Comparison of ENCODE assay signal across 8 mouse cellular contexts in genomic region chr11:101466552-101466950, GRCm38 (mm10). TPM values are rescaled to one million over a fixed set of nuclear protein-coding genes. Genes with fewer than 3 reads are reported as not detected.
A peak's percentile ranks its signal among the peaks of the same experiment; 100 is the strongest.
DNase-seq lines count a peak whose midpoint lies in the region; ATAC-seq and TF ChIP-seq lines count a peak whose summit lies in the region.
"Not testable (repeated sequence)": the region's sequence is repeated elsewhere in the genome, so short reads cannot be mapped to it uniquely, and the experiment has no call there.

No protein-coding gene starts in this region.

- not testable (repeated sequence) for ATAC-seq in forebrain, embryonic 13.5 days; heart, embryonic 14.5 days (ENCODE audit: insufficient number of reproducible peaks, insufficient read depth, low FRiP score, low read depth); intestine, embryonic 14.5 days (replicated peaks; ENCODE audit: low FRiP score, low TSS enrichment, low read depth); limb, embryonic 13.5 days (ENCODE audit: low FRiP score, low read depth); lung, embryonic 16.5 days (ENCODE audit: low read depth)

- H3K79me2 ChIP-seq in myocyte (ENCODE audit: control insufficient read depth, insufficient read depth) = peaks cover 20% of the 10 kb centered on the region

- DNase-seq in A20 (ENCODE audit: low read depth, low spot score) = peak; percentile 32
- DNase-seq in intestine, embryonic 14.5 days (ENCODE audit: low spot score) = not testable (repeated sequence)

- peak overlapping the region; percentile 54 for H3ac ChIP-seq in myocyte (ENCODE audit: control insufficient read depth, insufficient read length)

- WGBS in forebrain, embryonic 13.5 days = 64% methylated on average over 5 of the region's 5 CpGs
- 41% methylated on average over 5 of the region's 5 CpGs for WGBS in heart, embryonic 14.5 days
- WGBS in intestine, embryonic 14.5 days = 54% methylated on average over 5 of the region's 5 CpGs
- WGBS in limb, embryonic 13.5 days = 54% methylated on average over 5 of the region's 5 CpGs
- 52% methylated on average over 5 of the region's 5 CpGs for WGBS in lung, embryonic 16.5 days

- TF ChIP-seq POLR2A in cortical plate, adult 2 months (IDR thresholded peaks at IDR 0.05; ENCODE audit: extremely low read depth, insufficient read depth, low read length); myocyte (IDR thresholded peaks at IDR 0.05; ENCODE audit: insufficient read length, low read depth): not testable (repeated sequence)

- peaks cover 27% of the 10 kb centered on the region for H3K36me3 ChIP-seq in forebrain, embryonic 13.5 days (ENCODE audit: poor library complexity, severe bottlenecking)
- peaks cover 14% of the 10 kb centered on the region for H3K36me3 ChIP-seq in heart, embryonic 14.5 days (ENCODE audit: control insufficient read depth, insufficient read depth, low read length)
- H3K36me3 ChIP-seq in intestine, embryonic 14.5 days (ENCODE audit: control insufficient read depth, insufficient read depth, low read length); lung, embryonic 16.5 days (ENCODE audit: control insufficient read depth, insufficient read depth, low read length); myocyte (ENCODE audit: control insufficient read depth, insufficient read depth): not testable (repeated sequence)
- peaks cover 16% of the 10 kb centered on the region for H3K36me3 ChIP-seq in limb, embryonic 13.5 days

- not testable (repeated sequence) for H3K9ac ChIP-seq in forebrain, embryonic 13.5 days; limb, embryonic 13.5 days; lung, embryonic 16.5 days (ENCODE audit: low read length)
- peak overlapping the region; percentile 83 for H3K9ac ChIP-seq in heart, embryonic 14.5 days (ENCODE audit: low read length)
- H3K9ac ChIP-seq in intestine, embryonic 14.5 days (ENCODE audit: low read length) = peak overlapping the region; percentile 53; the same call in 1 of the 2 replicates

- H3K9me3 ChIP-seq in forebrain, embryonic 13.5 days (replicated peaks); heart, embryonic 14.5 days (ENCODE audit: control insufficient read depth, low read length); intestine, embryonic 14.5 days (ENCODE audit: control insufficient read depth, low read length); limb, embryonic 13.5 days; lung, embryonic 16.5 days (ENCODE audit: control insufficient read depth, low read length): not testable (repeated sequence)

- H3K4me3 ChIP-seq in cortical plate, adult 2 months (ENCODE audit: insufficient read depth, low read length) = peak overlapping the region; percentile 66; the same call in 1 of the 2 replicates
- H3K4me3 ChIP-seq in forebrain, embryonic 13.5 days = peak overlapping the region; percentile 88
- peak overlapping the region; percentile 2 to 80; a peak in 3 of 4 replicates for H3K4me3 ChIP-seq in heart, embryonic 14.5 days (ENCODE audit: control insufficient read depth in 1 of 2, insufficient read depth in 1 of 2, low read depth in 1 of 2, low read length in 2 of 2)
- peak overlapping the region; percentile 72 for H3K4me3 ChIP-seq in intestine, embryonic 14.5 days (ENCODE audit: low read depth, low read length)
- peak overlapping the region; percentile 85 for H3K4me3 ChIP-seq in limb, embryonic 13.5 days
- H3K4me3 ChIP-seq in lung, embryonic 16.5 days (ENCODE audit: low read length) = peak overlapping the region; percentile 81
- H3K4me3 ChIP-seq in myocyte = peak overlapping the region; percentile 97

- H3K4me1 ChIP-seq in cortical plate, adult 2 months (ENCODE audit: control insufficient read depth, insufficient read depth, low read length) = not testable (repeated sequence)
- H3K4me1 ChIP-seq in forebrain, embryonic 13.5 days = peaks cover 68% of the 10 kb centered on the region
- peaks cover 17 to 41% of the 10 kb centered on the region in 2 experiments for H3K4me1 ChIP-seq in heart, embryonic 14.5 days (ENCODE audit: control insufficient read depth in 2 of 2, insufficient read depth in 2 of 2, low read length in 2 of 2)
- H3K4me1 ChIP-seq in intestine, embryonic 14.5 days (replicated peaks; ENCODE audit: control insufficient read depth, insufficient read depth, low read length) = peaks cover 27% of the 10 kb centered on the region
- peaks cover 44% of the 10 kb centered on the region for H3K4me1 ChIP-seq in limb, embryonic 13.5 days
- peaks cover 32% of the 10 kb centered on the region for H3K4me1 ChIP-seq in lung, embryonic 16.5 days (replicated peaks; ENCODE audit: control insufficient read depth, insufficient read depth, low read length)

- not testable (repeated sequence) for TF ChIP-seq CTCF in cortical plate, adult 2 months (IDR thresholded peaks at IDR 0.05; ENCODE audit: extremely low read depth, insufficient read depth, low read length)

- not testable (repeated sequence) for H3K27ac ChIP-seq in cortical plate, adult 2 months (ENCODE audit: insufficient read depth, low read length); forebrain, embryonic 13.5 days; heart, embryonic 14.5 days (replicated peaks in 1 of 2; ENCODE audit: control insufficient read depth in 1 of 2, insufficient read depth in 1 of 2, low read depth in 2 of 2, low read length in 2 of 2); intestine, embryonic 14.5 days (ENCODE audit: low read depth); limb, embryonic 13.5 days; lung, embryonic 16.5 days (ENCODE audit: low read length)

- not testable (repeated sequence) for H3K27me3 ChIP-seq in forebrain, embryonic 13.5 days; heart, embryonic 14.5 days (ENCODE audit: control insufficient read depth, insufficient read depth, low read length); intestine, embryonic 14.5 days (replicated peaks; ENCODE audit: control insufficient read depth, insufficient read depth, low read length); limb, embryonic 13.5 days; lung, embryonic 16.5 days (ENCODE audit: control insufficient read depth, insufficient read depth, low read depth, low read length); myocyte (ENCODE audit: control insufficient read depth, insufficient read depth, insufficient read length)

- peak overlapping the region; percentile 76 for H3K4me2 ChIP-seq in forebrain, embryonic 13.5 days
- peak overlapping the region; percentile 98 for H3K4me2 ChIP-seq in heart, embryonic 14.5 days (ENCODE audit: low read length)
- H3K4me2 ChIP-seq in intestine, embryonic 14.5 days (ENCODE audit: low read length) = peak overlapping the region; percentile 90
- H3K4me2 ChIP-seq in limb, embryonic 13.5 days (replicated peaks) = peak overlapping the region; percentile 85
- H3K4me2 ChIP-seq in lung, embryonic 16.5 days (ENCODE audit: low read depth, low read length) = peak overlapping the region; percentile 95
- peak overlapping the region; percentile 95 for H3K4me2 ChIP-seq in myocyte (ENCODE audit: low read depth)

RNA-seq across cellular contexts. Expression of gene Vat1, which starts 0.5 kb away (rescaled TPM):
- 27.6 and 33.5 TPM in 2 replicates for polyA plus RNA-seq in cortical plate, adult 2 months (2012; rRNA removed)
- polyA plus RNA-seq in forebrain, embryonic 13.5 days (2015; fragmentation: Nextera tagmentation; extraction: Ambion mirVana) = 61.3 and 67.0 TPM in 2 replicates
- 24.7 and 31.6 TPM in 2 replicates for polyA plus RNA-seq in heart, embryonic 14.5 days (2014; fragmentation: Nextera tagmentation; extraction: Ambion mirVana)
- polyA plus RNA-seq in intestine, embryonic 14.5 days (2014; fragmentation: Nextera tagmentation; extraction: Ambion mirVana) = 50.7 and 60.0 TPM in 2 replicates
- 35.7 and 39.7 TPM in 2 replicates for polyA plus RNA-seq in limb, embryonic 13.5 days (2015; fragmentation: Nextera tagmentation; extraction: Ambion mirVana)
- polyA plus RNA-seq in lung, embryonic 16.5 days (2015; fragmentation: Nextera tagmentation; extraction: Ambion mirVana) = 50.2 and 52.0 TPM in 2 replicates
- polyA plus RNA-seq in myocyte (2012; fragmentation: generic; extraction: Trizol) = 283 TPM

RNA-seq across cellular contexts. Expression of gene Rnd2, which starts 1.8 kb away (rescaled TPM):
- polyA plus RNA-seq in cortical plate, adult 2 months (2012; rRNA removed) = 162 and 179 TPM in 2 replicates
- polyA plus RNA-seq in forebrain, embryonic 13.5 days (2015; fragmentation: Nextera tagmentation; extraction: Ambion mirVana) = 155 and 197 TPM in 2 replicates
- polyA plus RNA-seq in heart, embryonic 14.5 days (2014; fragmentation: Nextera tagmentation; extraction: Ambion mirVana) = 5.4 and 9.0 TPM in 2 replicates
- polyA plus RNA-seq in intestine, embryonic 14.5 days (2014; fragmentation: Nextera tagmentation; extraction: Ambion mirVana) = 15.9 and 16.7 TPM in 2 replicates
- 10.0 and 12.0 TPM in 2 replicates for polyA plus RNA-seq in limb, embryonic 13.5 days (2015; fragmentation: Nextera tagmentation; extraction: Ambion mirVana)
- polyA plus RNA-seq in lung, embryonic 16.5 days (2015; fragmentation: Nextera tagmentation; extraction: Ambion mirVana) = 6.7 and 7.6 TPM in 2 replicates
- 20.9 TPM for polyA plus RNA-seq in myocyte (2012; fragmentation: generic; extraction: Trizol)

RNA-seq across cellular contexts. Expression of gene Ifi35, which starts 18.3 kb away (rescaled TPM):
- 6.8 and 7.3 TPM in 2 replicates for polyA plus RNA-seq in cortical plate, adult 2 months (2012; rRNA removed)
- polyA plus RNA-seq in forebrain, embryonic 13.5 days (2015; fragmentation: Nextera tagmentation; extraction: Ambion mirVana) = 2.3 and 2.5 TPM in 2 replicates
- 17.1 and 17.3 TPM in 2 replicates for polyA plus RNA-seq in heart, embryonic 14.5 days (2014; fragmentation: Nextera tagmentation; extraction: Ambion mirVana)
- polyA plus RNA-seq in intestine, embryonic 14.5 days (2014; fragmentation: Nextera tagmentation; extraction: Ambion mirVana) = 16.9 and 18.3 TPM in 2 replicates
- polyA plus RNA-seq in limb, embryonic 13.5 days (2015; fragmentation: Nextera tagmentation; extraction: Ambion mirVana) = 8.3 and 9.5 TPM in 2 replicates
- polyA plus RNA-seq in lung, embryonic 16.5 days (2015; fragmentation: Nextera tagmentation; extraction: Ambion mirVana) = 27.3 and 29.1 TPM in 2 replicates
- 24.8 TPM for polyA plus RNA-seq in myocyte (2012; fragmentation: generic; extraction: Trizol)

RNA-seq across cellular contexts. Expression of gene Rpl27, which starts 24.5 kb away (rescaled TPM):
- 397 and 424 TPM in 2 replicates for polyA plus RNA-seq in cortical plate, adult 2 months (2012; rRNA removed)
- polyA plus RNA-seq in forebrain, embryonic 13.5 days (2015; fragmentation: Nextera tagmentation; extraction: Ambion mirVana) = 338 and 387 TPM in 2 replicates
- 245 and 260 TPM in 2 replicates for polyA plus RNA-seq in heart, embryonic 14.5 days (2014; fragmentation: Nextera tagmentation; extraction: Ambion mirVana)
- polyA plus RNA-seq in intestine, embryonic 14.5 days (2014; fragmentation: Nextera tagmentation; extraction: Ambion mirVana) = 412 and 439 TPM in 2 replicates
- polyA plus RNA-seq in limb, embryonic 13.5 days (2015; fragmentation: Nextera tagmentation; extraction: Ambion mirVana) = 328 and 347 TPM in 2 replicates
- polyA plus RNA-seq in lung, embryonic 16.5 days (2015; fragmentation: Nextera tagmentation; extraction: Ambion mirVana) = 273 and 291 TPM in 2 replicates
- polyA plus RNA-seq in myocyte (2012; fragmentation: generic; extraction: Trizol) = 2,022 TPM

RNA-seq across cellular contexts. Expression of gene Ptges3l, which starts 41.4 kb away (rescaled TPM):
- polyA plus RNA-seq in cortical plate, adult 2 months (2012; rRNA removed) = 7.5 and 7.7 TPM in 2 replicates
- 1.2 TPM in 2 replicates for polyA plus RNA-seq in forebrain, embryonic 13.5 days (2015; fragmentation: Nextera tagmentation; extraction: Ambion mirVana)
- polyA plus RNA-seq in heart, embryonic 14.5 days (2014; fragmentation: Nextera tagmentation; extraction: Ambion mirVana) = 81.7 and 96.0 TPM in 2 replicates
- polyA plus RNA-seq in intestine, embryonic 14.5 days (2014; fragmentation: Nextera tagmentation; extraction: Ambion mirVana) = 16.3 and 17.9 TPM in 2 replicates
- 15.3 and 15.7 TPM in 2 replicates for polyA plus RNA-seq in limb, embryonic 13.5 days (2015; fragmentation: Nextera tagmentation; extraction: Ambion mirVana)
- polyA plus RNA-seq in lung, embryonic 16.5 days (2015; fragmentation: Nextera tagmentation; extraction: Ambion mirVana) = 12.5 and 13.9 TPM in 2 replicates
- 58.8 TPM for polyA plus RNA-seq in myocyte (2012; fragmentation: generic; extraction: Trizol)

Comparison
In these comparisons a context has a peak if more than half of its experiments do, and no peak if none do; other contexts are left out.
1. H3K4me3 ChIP-seq: peak in every context shown above with its lines; median percentile 97 in myocyte; 88 in forebrain, embryonic 13.5 days; 85 in limb, embryonic 13.5 days; 81 in lung, embryonic 16.5 days; 72 in intestine, embryonic 14.5 days; 66 in cortical plate, adult 2 months; 41 in heart, embryonic 14.5 days.